Mouse (Mus musculus): ENCODE data around the gene Pdik1l.

Pdik1l gene

GRCm38 (mm10) chr4:134238279-134238651 lies 49.4 kb downstream of the Pdik1l start, which contains the start of gene Cnksr1:
TSS of gene Cnksr1 (minus strand) at chr4:134238399.
- DNase-seq (ENCODE audit: low read depth, low spot score) = no peak

- DNase-seq (ENCODE audit: low read depth, low spot score) = no peak
These were observed 50.0 kb downstream of the Pdik1l start for GRCm38 (mm10) chr4:134237582-134238278.

DNA sequence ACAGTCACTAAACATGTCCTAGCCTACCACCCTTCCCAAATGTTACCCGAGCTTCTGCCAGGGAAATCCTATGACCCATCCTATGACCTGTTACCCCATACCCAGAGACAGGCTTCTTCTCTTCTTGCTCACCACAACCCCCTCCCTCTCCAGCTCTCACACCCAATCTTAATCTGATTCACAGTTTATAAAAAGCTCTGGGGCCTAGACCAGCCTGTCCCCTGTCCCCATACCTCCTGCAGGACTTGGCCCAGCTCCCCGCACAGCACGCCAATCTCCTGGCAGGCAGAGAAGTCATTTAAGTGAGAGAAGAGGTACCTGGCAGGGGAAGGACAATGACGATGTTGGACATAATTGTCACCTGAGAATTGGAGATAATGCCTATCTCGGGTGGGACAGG lies 52.8 kb downstream of the Pdik1l start:
- DNase-seq (ENCODE audit: low read depth, low spot score) = no peak

DNA sequence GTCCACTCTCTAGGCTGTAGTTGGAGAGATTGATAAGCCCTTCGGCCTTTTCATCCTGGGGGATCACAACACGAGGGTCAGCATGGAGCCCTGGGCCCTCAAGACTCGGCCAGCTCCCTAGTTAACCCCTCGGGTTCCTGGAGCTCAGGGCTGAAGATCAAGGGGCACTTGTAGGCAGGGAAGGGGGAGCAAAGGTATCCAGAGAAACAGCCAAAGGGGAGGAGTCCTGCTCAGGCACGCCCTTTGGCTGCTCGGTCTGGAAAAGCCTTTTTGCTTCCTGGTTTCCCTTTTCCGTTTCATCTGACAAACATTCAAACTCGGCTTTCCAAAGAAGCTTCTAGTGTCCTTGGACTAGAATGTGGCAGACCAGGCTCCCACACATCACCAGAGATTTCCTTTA lies 57.3 kb downstream of the Pdik1l start:
- no peak for DNase-seq (ENCODE audit: low read depth, low spot score)

- DNase-seq (ENCODE audit: low read depth, low spot score) = no peak
These were observed 60.5 kb downstream of the Pdik1l start, which contains the start of gene Catsper4 for GRCm38 (mm10) chr4:134227194-134227593. TSS of gene Catsper4 (minus strand) at chr4:134227383.
